Mouse (Mus musculus): ENCODE results near the gene Fstl4.

DNA sequence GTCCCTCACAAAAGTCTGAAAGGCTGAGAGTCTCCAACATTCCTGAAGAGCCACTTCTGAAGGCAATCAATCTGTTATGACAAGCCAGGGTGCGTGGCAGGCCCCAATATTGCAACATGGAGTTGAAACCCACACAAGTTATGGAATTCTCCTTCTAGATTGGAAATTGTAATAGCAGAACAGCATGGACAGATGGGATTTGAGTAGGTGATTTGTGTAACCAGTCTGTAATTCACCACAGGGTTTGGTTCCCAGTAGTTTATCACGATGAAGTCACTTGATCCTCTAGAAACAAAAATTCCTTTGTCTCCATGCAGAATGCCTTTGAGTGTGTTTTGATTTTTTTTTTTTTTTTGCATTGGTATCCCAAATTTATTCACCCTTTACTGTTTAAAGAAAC lies 159.8 kb downstream of the Fstl4 start:
- TF ChIP-seq ZC3H11A (IDR thresholded peaks at IDR 0.05; ENCODE audit: borderline replicate concordance, low read depth, low read length) = no peak
- no peak for TF ChIP-seq HCFC1 (IDR thresholded peaks at IDR 0.05; ENCODE audit: borderline replicate concordance, insufficient read depth, low read length)

All from ES-E14 (cell line).